Mouse (Mus musculus): Measurements from ENCODE around the gene Rabl6. TPM values are rescaled to one million over a fixed set of nuclear protein-coding genes. Genes with fewer than 3 reads are reported as not detected.
"Not testable (repeated sequence)": the region's sequence is repeated elsewhere in the genome, so short reads cannot be mapped to it uniquely, and the experiment has no call there.

Gene Rabl6
- polyA plus RNA-seq, 1 experiment from 2014 or later: 69.0 TPM

DNA sequence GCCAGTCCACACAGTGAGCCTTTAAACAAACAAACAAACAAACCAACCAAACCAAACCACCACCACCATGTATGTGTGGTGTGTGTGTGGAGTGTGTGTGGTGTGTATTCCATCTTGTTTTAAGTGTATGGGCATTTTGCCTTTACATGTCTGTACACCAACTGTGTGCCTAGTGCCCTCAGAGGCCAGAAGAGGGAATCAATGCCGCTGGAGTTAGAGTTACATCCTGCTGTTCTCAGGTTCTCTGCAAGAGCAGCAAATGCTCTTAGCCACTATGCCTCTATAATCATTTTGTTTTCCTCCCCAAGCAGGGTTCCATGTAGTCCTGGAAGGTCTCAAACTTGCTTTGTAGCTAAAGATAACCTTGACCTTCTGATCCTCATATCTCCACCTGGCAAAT, 52.0 kb downstream of the Rabl6 start:
- no peak overlapping the region for H3K4me3 ChIP-seq (ENCODE audit: low read depth, low read length)
- H3K9ac ChIP-seq (replicated peaks; ENCODE audit: low read depth, low read length): no peak overlapping the region
- no peaks in the 10 kb centered on the region for H3K27me3 ChIP-seq (ENCODE audit: control insufficient read depth, insufficient read depth, low read length)
- peaks cover 16% of the 10 kb centered on the region for H3K4me1 ChIP-seq (ENCODE audit: control insufficient read depth, insufficient read depth, low read length)
- ATAC-seq (ENCODE audit: insufficient number of reproducible peaks, insufficient read depth, low FRiP score, low read depth): no peak
- no peak overlapping the region for H3K27ac ChIP-seq (ENCODE audit: low read length)
- 54% methylated on average over 1 of the region's 1 CpGs for WGBS
- peaks cover 13% of the 10 kb centered on the region; the same call in 1 of the 2 replicates for H3K36me3 ChIP-seq (ENCODE audit: control insufficient read depth, insufficient read depth, low read length)
- H3K9me3 ChIP-seq (ENCODE audit: control insufficient read depth, low read depth, low read length): no peaks in the 10 kb centered on the region
- H3K4me2 ChIP-seq (replicated peaks; ENCODE audit: low read depth, low read length): no peak overlapping the region

GRCm38 (mm10) chr2:25555479-25555878, 52.8 kb downstream of the Rabl6 start:
- WGBS: 59% methylated on average over 2 of the region's 2 CpGs
- H3K27ac ChIP-seq (ENCODE audit: low read length); H3K9me3 ChIP-seq (ENCODE audit: control insufficient read depth, low read depth, low read length); H3K4me2 ChIP-seq (replicated peaks; ENCODE audit: low read depth, low read length); H3K9ac ChIP-seq (replicated peaks; ENCODE audit: low read depth, low read length); H3K27me3 ChIP-seq (ENCODE audit: control insufficient read depth, insufficient read depth, low read length); H3K4me3 ChIP-seq (ENCODE audit: low read depth, low read length); H3K36me3 ChIP-seq (ENCODE audit: control insufficient read depth, insufficient read depth, low read length); ATAC-seq (ENCODE audit: insufficient number of reproducible peaks, insufficient read depth, low FRiP score, low read depth): not testable (repeated sequence)
- H3K4me1 ChIP-seq (ENCODE audit: control insufficient read depth, insufficient read depth, low read length): peaks cover 16% of the 10 kb centered on the region

- not testable (repeated sequence) for H3K36me3 ChIP-seq (ENCODE audit: control insufficient read depth, insufficient read depth, low read length); H3K4me1 ChIP-seq (ENCODE audit: control insufficient read depth, insufficient read depth, low read length); ATAC-seq (ENCODE audit: insufficient number of reproducible peaks, insufficient read depth, low FRiP score, low read depth); H3K9ac ChIP-seq (replicated peaks; ENCODE audit: low read depth, low read length); H3K9me3 ChIP-seq (ENCODE audit: control insufficient read depth, low read depth, low read length); H3K4me3 ChIP-seq (ENCODE audit: low read depth, low read length); H3K27me3 ChIP-seq (ENCODE audit: control insufficient read depth, insufficient read depth, low read length); H3K27ac ChIP-seq (ENCODE audit: low read length); H3K4me2 ChIP-seq (replicated peaks; ENCODE audit: low read depth, low read length)
- 87% methylated on average over 4 of the region's 4 CpGs for WGBS
These were observed 55.0 kb downstream of the Rabl6 start for GRCm38 (mm10) chr2:25553171-25553786.

GRCm38 (mm10) chr2:25551186-25551585, 57.1 kb downstream of the Rabl6 start:
- 23% methylated on average over 5 of the region's 5 CpGs for WGBS
- ATAC-seq (ENCODE audit: insufficient number of reproducible peaks, insufficient read depth, low FRiP score, low read depth): no peak

DNA sequence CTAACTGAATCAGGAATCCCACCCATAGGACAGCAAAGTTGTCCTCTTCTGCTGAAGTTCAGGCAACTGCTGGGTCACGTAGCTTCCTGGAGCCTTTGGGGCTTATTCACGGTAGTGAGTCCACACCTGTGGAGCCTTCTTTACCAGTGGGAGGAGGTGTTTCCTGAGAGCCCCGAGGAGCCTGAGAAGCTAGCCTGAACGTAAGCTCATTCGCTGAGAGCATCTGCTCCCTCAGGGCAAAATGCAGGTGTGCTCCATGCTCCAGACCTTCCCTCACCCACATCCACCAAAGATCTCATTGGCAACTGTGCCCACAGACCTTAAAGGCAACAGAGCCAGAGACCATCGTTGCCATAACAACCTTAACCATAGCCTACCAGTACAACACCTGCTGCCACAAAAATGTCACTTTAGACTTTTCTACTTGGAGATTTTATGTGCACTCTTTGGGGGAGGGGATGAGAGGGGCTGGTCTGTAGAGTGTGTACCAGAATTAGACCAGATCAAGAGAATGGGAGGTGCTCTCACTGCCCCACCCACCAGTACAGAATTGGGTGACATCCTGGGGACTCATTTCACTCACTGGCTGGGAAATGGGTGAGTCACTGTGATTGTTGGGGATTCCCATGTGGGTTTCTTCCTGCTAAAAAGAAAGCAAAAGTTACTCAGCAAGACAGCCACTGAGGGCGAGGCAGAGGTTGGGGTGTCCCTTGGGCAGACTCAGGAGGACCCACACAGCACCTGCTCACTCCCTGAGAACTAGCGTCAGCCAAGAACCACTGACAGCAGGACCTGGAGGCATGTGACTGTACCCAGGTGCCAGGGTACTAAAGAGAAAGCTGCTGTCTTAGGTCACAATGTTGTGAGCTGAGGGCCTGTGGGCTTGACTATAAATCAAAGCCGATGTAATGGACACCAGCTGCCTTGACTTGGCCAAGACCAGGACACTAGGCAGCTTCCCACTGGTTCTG, 59.0 kb downstream of the Rabl6 start:
- Histone ChIP-seq H3K4me3 (ENCODE audit: low read depth, low read length) (no peak overlapping the region), H3K4me1 (ENCODE audit: control insufficient read depth, insufficient read depth, low read length) (peaks cover 7% of the 10 kb centered on the region), H3K36me3 (ENCODE audit: control insufficient read depth, insufficient read depth, low read length) (no peaks in the 10 kb centered on the region), H3K27me3 (ENCODE audit: control insufficient read depth, insufficient read depth, low read length) (no peaks in the 10 kb centered on the region), H3K9me3 (ENCODE audit: control insufficient read depth, low read depth, low read length) (no peaks in the 10 kb centered on the region), H3K27ac (ENCODE audit: low read length) (no peak overlapping the region), H3K4me2 (replicated peaks; ENCODE audit: low read depth, low read length) (no peak overlapping the region), H3K9ac (replicated peaks; ENCODE audit: low read depth, low read length) (no peak overlapping the region)
- no peak for ATAC-seq (ENCODE audit: insufficient number of reproducible peaks, insufficient read depth, low FRiP score, low read depth)
- WGBS: 69% methylated on average over 9 of the region's 9 CpGs

More at GRCm38 (mm10) chr2:25551186-25551585, 57.1 kb downstream of the Rabl6 start:
- Histone ChIP-seq H3K4me2 (replicated peaks; ENCODE audit: low read depth, low read length) (no peak overlapping the region), H3K9me3 (ENCODE audit: control insufficient read depth, low read depth, low read length) (no peaks in the 10 kb centered on the region), H3K4me3 (ENCODE audit: low read depth, low read length) (no peak overlapping the region), H3K4me1 (ENCODE audit: control insufficient read depth, insufficient read depth, low read length) (no peaks in the 10 kb centered on the region), H3K27me3 (ENCODE audit: control insufficient read depth, insufficient read depth, low read length) (no peaks in the 10 kb centered on the region), H3K27ac (ENCODE audit: low read length) (no peak overlapping the region), H3K36me3 (ENCODE audit: control insufficient read depth, insufficient read depth, low read length) (no peaks in the 10 kb centered on the region), H3K9ac (replicated peaks; ENCODE audit: low read depth, low read length) (no peak overlapping the region)

GRCm38 (mm10) chr2:25546811-25547491, 61.4 kb downstream of the Rabl6 start, which contains the start of gene Traf2:
Gene Traf2, minus strand, starts transcription at chr2:25546940.
- H3K4me2 ChIP-seq (replicated peaks; ENCODE audit: low read depth, low read length): peak within 1 kb of the TSS; percentile 73
- H3K27me3 ChIP-seq (ENCODE audit: control insufficient read depth, insufficient read depth, low read length): no peaks in the 10 kb centered on the region
- ATAC-seq (ENCODE audit: insufficient number of reproducible peaks, insufficient read depth, low FRiP score, low read depth): peak; percentile 99
- H3K4me1 ChIP-seq (ENCODE audit: control insufficient read depth, insufficient read depth, low read length): peaks cover 7% of the 10 kb centered on the region
- peak within 1 kb of the TSS; percentile 73 for H3K9ac ChIP-seq (replicated peaks; ENCODE audit: low read depth, low read length)
- H3K4me3 ChIP-seq (ENCODE audit: low read depth, low read length): peak within 1 kb of the TSS; percentile 72
- 3% methylated on average over 48 of the region's 48 CpGs for WGBS
- peak within 1 kb of the TSS; percentile 68 for H3K27ac ChIP-seq (ENCODE audit: low read length)
- H3K9me3 ChIP-seq (ENCODE audit: control insufficient read depth, low read depth, low read length): no peaks in the 10 kb centered on the region
- H3K36me3 ChIP-seq (ENCODE audit: control insufficient read depth, insufficient read depth, low read length): no peaks in the 10 kb centered on the region

DNA sequence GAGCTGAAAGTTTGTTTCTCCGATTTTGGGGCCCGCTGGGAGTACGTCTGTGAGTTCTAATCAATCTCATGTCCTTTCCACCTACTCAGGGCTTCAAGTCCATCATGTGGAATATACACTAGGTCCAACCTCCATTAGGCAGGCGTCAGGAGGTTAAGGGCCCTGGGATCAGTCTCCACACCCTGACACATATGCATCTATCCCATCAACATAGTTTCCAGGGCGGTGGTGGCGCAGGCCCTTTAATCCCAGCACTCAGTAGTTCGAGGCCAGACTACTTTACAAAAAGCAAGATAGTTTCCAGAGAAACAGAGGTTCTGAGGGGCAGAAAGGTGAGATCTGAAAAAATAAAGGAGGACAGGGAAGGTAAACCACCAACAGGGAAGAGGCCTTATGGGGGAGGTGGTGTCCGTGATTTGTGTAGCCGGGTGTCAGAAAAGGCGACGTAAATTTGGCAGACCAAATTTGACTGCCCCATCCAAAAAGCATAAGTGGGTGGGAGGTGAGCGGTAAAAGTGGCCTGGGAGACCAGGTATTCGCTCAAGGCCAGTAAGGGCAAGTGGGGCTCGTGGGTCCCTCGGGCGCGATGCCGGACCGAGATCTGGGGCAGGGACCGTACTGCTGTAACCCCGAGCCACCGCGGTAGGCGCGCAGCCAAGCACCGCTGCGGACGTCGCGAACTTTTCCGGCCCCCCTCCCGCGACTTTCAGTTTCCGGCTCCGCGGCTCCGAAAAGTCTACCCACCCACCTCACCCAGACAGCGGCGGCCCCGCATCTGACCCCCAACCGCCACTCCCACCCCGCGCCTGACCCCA, 62.1 kb downstream of the Rabl6 start:
- Histone ChIP-seq H3K9me3 (ENCODE audit: control insufficient read depth, low read depth, low read length) (no peaks in the 10 kb centered on the region), H3K4me3 (ENCODE audit: low read depth, low read length) (peak overlapping the region; percentile 72), H3K27ac (ENCODE audit: low read length) (peak overlapping the region; percentile 68), H3K4me1 (ENCODE audit: control insufficient read depth, insufficient read depth, low read length) (peaks cover 7% of the 10 kb centered on the region), H3K36me3 (ENCODE audit: control insufficient read depth, insufficient read depth, low read length) (no peaks in the 10 kb centered on the region), H3K27me3 (ENCODE audit: control insufficient read depth, insufficient read depth, low read length) (no peaks in the 10 kb centered on the region), H3K9ac (replicated peaks; ENCODE audit: low read depth, low read length) (peak overlapping the region; percentile 73), H3K4me2 (replicated peaks; ENCODE audit: low read depth, low read length) (peak overlapping the region; percentile 73)
- peak; percentile 61 for ATAC-seq (ENCODE audit: insufficient number of reproducible peaks, insufficient read depth, low FRiP score, low read depth)
- 5% methylated on average over 43 of the region's 43 CpGs for WGBS
